Mouse (Mus musculus) heart, embryonic 16.5 days (tissue): ENCODE data around the gene Fdxacb1. TPM values are rescaled to one million over a fixed set of nuclear protein-coding genes. Genes with fewer than 3 reads are reported as not detected.

Source experiments
- ATAC-seq: fragments of 200-750 bp; cut with Nextera tagmentation; replicated peaks from 2 replicates; pipeline ENCODE4 v1.8.0; 2017; ENCODE audit warnings: moderate number of reproducible peaks; ENCODE audit not compliant: insufficient read depth, low FRiP score; ENCODE audit errors: extremely low read depth
- H3K27ac ChIP-seq: fragments of 300-500 bp; sonication (generic); 2 replicates; pipeline ENCODE4 v1.5.1; 2014; ENCODE audit warnings: mild to moderate bottlenecking, low read length, control low read depth, moderate library complexity
- H3K27me3 ChIP-seq: fragments of 300-500 bp; sonication (generic); 2 replicates; pipeline ENCODE4 v1.6.1; 2014; ENCODE audit warnings: low read length, mixed read lengths; ENCODE audit not compliant: control insufficient read depth, insufficient read depth
- H3K36me3 ChIP-seq: fragments of 300-500 bp; sonication (generic); 2 replicates; pipeline ENCODE4 v1.6.1; 2014; ENCODE audit not compliant: control insufficient read depth, insufficient read depth
- H3K4me1 ChIP-seq: fragments of 300-500 bp; sonication (generic); 2 replicates; pipeline ENCODE4 v1.6.1; 2014; ENCODE audit warnings: low read length, mixed read lengths; ENCODE audit not compliant: control insufficient read depth, insufficient read depth
- H3K4me2 ChIP-seq: fragments of 300-500 bp; sonication (generic); 2 replicates; pipeline ENCODE4 v1.6.1; 2014; ENCODE audit warnings: low read depth, mild to moderate bottlenecking, control low read depth, low read length
- H3K4me3 ChIP-seq: fragments of 300-500 bp; sonication (generic); 2 replicates; pipeline ENCODE4 v1.5.1; 2014; ENCODE audit warnings: mild to moderate bottlenecking, control low read depth, low read length
- H3K9ac ChIP-seq: fragments of 300-500 bp; sonication (generic); 2 replicates; pipeline ENCODE4 v1.6.1; 2014; ENCODE audit warnings: low read length, control low read depth
- H3K9me3 ChIP-seq: fragments of 300-500 bp; sonication (generic); replicated peaks from 2 replicates; pipeline ENCODE4 v1.6.1; 2016; ENCODE audit warnings: low read length; ENCODE audit not compliant: control insufficient read depth
- WGBS: fragments of 180-500 bp; shearing (Covaris S2); extraction: QIAGEN DNeasy Blood & Tissue Kit; methylation state at CpG from one replicate; pipeline ENCODE4 v1.1.7; 2014; 5-methylcytosine and 5-hydroxymethylcytosine counted together
- polyA plus RNA-seq: library from polyadenylated mRNA; unstranded; fragments of >200 nt; fragmentation: Nextera tagmentation; extraction: Ambion mirVana; gene quantifications from 2 replicates; pipeline ENCODE4 v1.2.1, GENCODE M21; 2015

Gene Fdxacb1
- polyA plus RNA-seq, 1 experiment from 2014 or later: 11.0 TPM

DNA sequence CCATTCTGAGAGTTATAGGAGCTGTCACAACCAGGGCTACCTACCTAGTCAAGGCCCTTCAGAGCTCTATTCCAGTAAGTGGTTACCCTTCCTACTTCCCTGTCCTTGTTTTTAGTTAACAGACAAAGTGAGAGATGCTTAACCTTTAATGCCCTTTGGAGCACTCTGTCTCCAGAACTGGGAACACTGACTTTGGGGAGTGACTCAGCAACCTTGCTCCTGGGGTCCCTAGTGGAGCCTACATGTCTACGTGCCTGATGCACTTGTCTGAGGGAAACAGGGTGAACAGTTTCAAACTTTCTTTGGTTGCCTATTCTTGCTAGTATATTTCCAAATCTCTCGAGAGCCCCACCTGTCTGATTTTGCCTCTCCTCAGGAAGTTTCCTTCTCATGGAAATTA, 25.3 kb upstream of the Fdxacb1 start:
- H3K4me2 ChIP-seq: no peak overlapping the region

DNA sequence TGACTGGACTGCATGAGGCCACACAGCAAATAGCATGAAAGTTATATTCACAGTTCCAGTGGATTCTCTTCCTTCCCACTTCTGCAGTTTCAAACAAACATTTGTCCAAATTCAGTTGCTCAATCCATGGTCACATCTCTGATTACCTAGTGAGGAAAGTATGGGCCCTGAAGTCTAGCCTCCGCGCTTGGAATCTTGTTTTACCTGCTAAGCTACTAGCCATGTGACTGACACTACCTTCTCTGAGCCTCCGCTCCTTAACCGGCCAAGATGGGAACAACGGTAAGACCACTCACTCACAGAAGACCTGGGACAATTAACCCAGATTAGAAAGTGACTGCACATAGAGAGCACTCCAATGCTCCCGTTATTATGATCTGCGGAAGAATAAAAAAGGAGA, 22.2 kb upstream of the Fdxacb1 start:
- Histone ChIP-seq H3K4me3 (peak overlapping the region; percentile 59), H3K9me3 (no peaks in the 10 kb centered on the region), H3K27me3 (no peaks in the 10 kb centered on the region), H3K4me2 (peak overlapping the region; percentile 71), H3K36me3 (no peaks in the 10 kb centered on the region), H3K4me1 (peaks cover 29% of the 10 kb centered on the region), H3K27ac (peak overlapping the region; percentile 86), H3K9ac (peak overlapping the region; percentile 81)
- ATAC-seq: peak; percentile 1; the same call in 1 of the 2 replicates
- 25% methylated on average over 7 of the region's 7 CpGs for WGBS

More for the DNA sequence above, 25.3 kb upstream of the Fdxacb1 start:
- no peaks in the 10 kb centered on the region for H3K27me3 ChIP-seq
- peak overlapping the region; percentile 29; the same call in 1 of the 2 replicates for H3K27ac ChIP-seq
- H3K4me1 ChIP-seq: peaks cover 32% of the 10 kb centered on the region
- ATAC-seq: no peak
- WGBS: 73% methylated on average over 2 of the region's 2 CpGs
- H3K9ac ChIP-seq: no peak overlapping the region
- H3K9me3 ChIP-seq: no peaks in the 10 kb centered on the region
- no peaks in the 10 kb centered on the region for H3K36me3 ChIP-seq
- no peak overlapping the region for H3K4me3 ChIP-seq

- H3K4me1 ChIP-seq: peaks cover 29% of the 10 kb centered on the region
- H3K27ac ChIP-seq: peak within 1 kb of the TSS; percentile 86
- H3K9me3 ChIP-seq: no peaks in the 10 kb centered on the region
- peak within 1 kb of the TSS; percentile 71 for H3K4me2 ChIP-seq
- 4% methylated on average over 19 of the region's 19 CpGs for WGBS
- no peaks in the 10 kb centered on the region for H3K27me3 ChIP-seq
- H3K9ac ChIP-seq: peak within 1 kb of the TSS; percentile 81
- H3K4me3 ChIP-seq: peak within 1 kb of the TSS; percentile 59
- peak; percentile 37; the same call in 1 of the 2 replicates for ATAC-seq
- no peaks in the 10 kb centered on the region for H3K36me3 ChIP-seq
Observed at GRCm38 (mm10) chr9:50746214-50746677, 21.8 kb upstream of the Fdxacb1 start, which contains the start of gene 2310030G06Rik. TSS of gene 2310030G06Rik (minus strand) at chr9:50746536.

GRCm38 (mm10) chr9:50750706-50751105, 17.3 kb upstream of the Fdxacb1 start:
- H3K9me3 ChIP-seq: no peaks in the 10 kb centered on the region
- H3K27me3 ChIP-seq: no peaks in the 10 kb centered on the region
- no peak for ATAC-seq
- H3K4me1 ChIP-seq: peaks cover 20% of the 10 kb centered on the region
- peak overlapping the region; percentile 69 for H3K4me3 ChIP-seq
- peaks cover 4% of the 10 kb centered on the region; the same call in 1 of the 2 replicates for H3K36me3 ChIP-seq
- peak overlapping the region; percentile 72 for H3K9ac ChIP-seq
- peak overlapping the region; percentile 73 for H3K4me2 ChIP-seq
- H3K27ac ChIP-seq: peak overlapping the region; percentile 99
- WGBS: 41% methylated on average over 6 of the region's 6 CpGs

DNA sequence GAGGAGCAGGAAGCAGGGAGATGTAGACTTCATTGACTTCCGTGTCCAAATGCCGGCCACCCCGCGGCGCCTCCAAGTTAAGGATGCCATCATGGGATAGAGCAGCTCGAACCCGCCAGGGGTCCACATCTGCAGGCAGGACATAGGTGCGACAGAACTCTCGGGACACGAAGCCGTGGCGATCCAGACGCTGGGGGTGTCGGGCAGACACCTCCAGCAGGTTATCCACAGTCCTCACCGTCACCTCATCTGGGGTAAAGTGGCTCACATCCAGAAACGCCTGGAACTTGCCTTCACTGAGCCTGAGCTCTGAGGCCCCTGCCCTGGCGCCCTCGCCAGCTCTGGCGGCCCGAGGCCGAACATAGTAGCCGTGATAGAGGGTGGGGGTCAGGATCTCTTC, 16.7 kb upstream of the Fdxacb1 start, which contains the start of gene Cryab:
Gene Cryab (plus strand): TSS at position 3 of the 400 bp plus-strand sequence.
- 30% methylated on average over 22 of the region's 22 CpGs for WGBS
- peak within 1 kb of the TSS; percentile 69 for H3K4me3 ChIP-seq
- no peaks in the 10 kb centered on the region for H3K27me3 ChIP-seq
- H3K36me3 ChIP-seq: peaks cover 9% of the 10 kb centered on the region
- no peaks in the 10 kb centered on the region for H3K9me3 ChIP-seq
- peak within 1 kb of the TSS; percentile 72 for H3K9ac ChIP-seq
- ATAC-seq: no peak
- peak within 1 kb of the TSS; percentile 73 for H3K4me2 ChIP-seq
- H3K27ac ChIP-seq: peak within 1 kb of the TSS; percentile 99
- H3K4me1 ChIP-seq: peaks cover 19% of the 10 kb centered on the region

GRCm38 (mm10) chr9:50752054-50752602, 15.9 kb upstream of the Fdxacb1 start, which contains the start of gene Hspb2:
TSS of gene Hspb2 (minus strand) at chr9:50752354.
- Histone ChIP-seq H3K4me3 (peak within 1 kb of the TSS; percentile 69), H3K9me3 (no peaks in the 10 kb centered on the region), H3K27ac (peak within 1 kb of the TSS; percentile 99), H3K4me2 (peak within 1 kb of the TSS; percentile 73), H3K4me1 (peaks cover 12% of the 10 kb centered on the region), H3K27me3 (no peaks in the 10 kb centered on the region), H3K36me3 (peaks cover 13% of the 10 kb centered on the region), H3K9ac (peak within 1 kb of the TSS; percentile 88)
- peak; percentile 72 for ATAC-seq
- WGBS: 32% methylated on average over 14 of the region's 14 CpGs

- WGBS: 26% methylated on average over 17 of the region's 17 CpGs
- Histone ChIP-seq H3K9ac (peak overlapping the region; percentile 88), H3K36me3 (peaks cover 13% of the 10 kb centered on the region), H3K4me1 (peaks cover 8% of the 10 kb centered on the region), H3K4me3 (peak overlapping the region; percentile 69), H3K27ac (peak overlapping the region; percentile 99), H3K9me3 (no peaks in the 10 kb centered on the region), H3K27me3 (no peaks in the 10 kb centered on the region), H3K4me2 (peak overlapping the region; percentile 73)
- peak; percentile 92 for ATAC-seq
Observed at GRCm38 (mm10) chr9:50752784-50753615, 15.0 kb upstream of the Fdxacb1 start.

DNA sequence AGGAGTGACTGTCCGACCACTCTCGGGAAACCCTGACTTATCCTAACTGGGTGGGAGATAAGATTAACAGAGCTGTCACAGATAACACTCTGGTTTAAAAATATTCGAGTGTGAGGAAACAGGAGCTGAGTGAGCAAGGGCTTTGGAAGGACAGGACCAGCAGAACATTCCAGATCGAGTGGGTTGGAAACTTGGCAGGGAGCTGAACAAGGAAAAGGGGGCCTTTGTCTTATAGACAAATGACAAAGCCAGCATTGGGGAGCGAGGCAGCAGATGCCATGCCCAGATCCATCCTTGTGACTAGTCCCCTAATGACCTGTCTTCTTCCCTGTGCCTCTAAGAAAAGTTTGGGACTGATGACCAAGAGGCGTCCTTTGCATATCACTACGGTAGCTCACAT, 14.1 kb upstream of the Fdxacb1 start:
- peak overlapping the region; percentile 99 for H3K27ac ChIP-seq
- peak; percentile 8; the same call in 1 of the 2 replicates for ATAC-seq
- H3K4me2 ChIP-seq: peak overlapping the region; percentile 73
- H3K4me1 ChIP-seq: peaks cover 8% of the 10 kb centered on the region
- H3K9ac ChIP-seq: peak overlapping the region; percentile 88
- H3K4me3 ChIP-seq: peak overlapping the region; percentile 69
- no peaks in the 10 kb centered on the region for H3K27me3 ChIP-seq
- H3K36me3 ChIP-seq: peaks cover 13% of the 10 kb centered on the region
- H3K9me3 ChIP-seq: no peaks in the 10 kb centered on the region
- 13% methylated on average over 7 of the region's 7 CpGs for WGBS
